Mouse (Mus musculus) hindbrain, embryonic 16.5 days (tissue): ENCODE measurements at regions not wholly inside any gene's neighbourhood (a gene's known extent, or its start where the extent isn't known, plus 50 kb on each side); places are given as distances from the start of the nearest gene placed in this dataset.

Source experiments
- ATAC-seq: fragments of 200-750 bp; cut with Nextera tagmentation; 2 replicates; pipeline ENCODE4 v1.8.0; 2017; ENCODE audit warnings: moderate TSS enrichment, moderate library complexity
- H3K27ac ChIP-seq: fragments of 300-500 bp; sonication (generic); 2 replicates; pipeline ENCODE4 v1.5.1; 2014; ENCODE audit warnings: low read depth, mild to moderate bottlenecking, control low read depth, low read length, moderate library complexity
- H3K27me3 ChIP-seq: fragments of 300-500 bp; sonication (generic); replicated peaks from 2 replicates; pipeline ENCODE4 v1.6.1; 2014; ENCODE audit warnings: low read length; ENCODE audit not compliant: control insufficient read depth, insufficient read depth
- H3K36me3 ChIP-seq: fragments of 300-500 bp; sonication (generic); 2 replicates; pipeline ENCODE4 v1.6.1; 2014; ENCODE audit warnings: mild to moderate bottlenecking, low read length, moderate library complexity, mixed read lengths; ENCODE audit not compliant: control insufficient read depth, insufficient read depth
- H3K4me1 ChIP-seq: fragments of 300-500 bp; sonication (generic); 2 replicates; pipeline ENCODE4 v1.6.1; 2014; ENCODE audit warnings: low read depth, low read length; ENCODE audit not compliant: control insufficient read depth, insufficient read depth
- H3K4me2 ChIP-seq: fragments of 300-500 bp; sonication (generic); 2 replicates; pipeline ENCODE4 v1.6.1; 2014; ENCODE audit warnings: mild to moderate bottlenecking, low read length, control low read depth, moderate library complexity
- H3K4me3 ChIP-seq: fragments of 300-500 bp; sonication (generic); 2 replicates; pipeline ENCODE4 v1.5.1; 2014; ENCODE audit warnings: mild to moderate bottlenecking, low read length, control low read depth, moderate library complexity
- H3K9ac ChIP-seq: fragments of 300-500 bp; sonication (generic); 2 replicates; pipeline ENCODE4 v1.6.1; 2014; ENCODE audit warnings: low read depth, mild to moderate bottlenecking, control low read depth, low read length, moderate library complexity
- H3K9me3 ChIP-seq: fragments of 300-500 bp; sonication (generic); 2 replicates; pipeline ENCODE4 v1.6.1; 2014; ENCODE audit warnings: mild to moderate bottlenecking, low read length, moderate library complexity; ENCODE audit not compliant: control insufficient read depth
- WGBS: fragments of 180-500 bp; shearing (Covaris S2); extraction: QIAGEN DNeasy Blood & Tissue Kit; methylation state at CpG from one replicate; pipeline ENCODE4 v1.1.7; 2014; 5-methylcytosine and 5-hydroxymethylcytosine counted together

- H3K27me3 ChIP-seq = no peaks in the 10 kb centered on the region
- ATAC-seq = no peak
- H3K4me2 ChIP-seq = no peak overlapping the region
- no peaks in the 10 kb centered on the region for H3K4me1 ChIP-seq
- no peak overlapping the region for H3K9ac ChIP-seq
- H3K9me3 ChIP-seq = no peaks in the 10 kb centered on the region
- H3K27ac ChIP-seq = no peak overlapping the region
- H3K36me3 ChIP-seq = no peaks in the 10 kb centered on the region
- H3K4me3 ChIP-seq = no peak overlapping the region
- 44% methylated on average over 7 of the region's 7 CpGs for WGBS
Observed at GRCm38 (mm10) chr8:50387189-50387588, 1543.4 kb upstream of the Tenm3 start.

- Histone ChIP-seq H3K36me3 (no peaks in the 10 kb centered on the region), H3K9ac (no peak overlapping the region), H3K4me1 (no peaks in the 10 kb centered on the region), H3K4me3 (no peak overlapping the region), H3K27ac (no peak overlapping the region), H3K4me2 (no peak overlapping the region), H3K9me3 (no peaks in the 10 kb centered on the region), H3K27me3 (no peaks in the 10 kb centered on the region)
- 87% methylated on average over 2 of the region's 2 CpGs for WGBS
- ATAC-seq = no peak
Observed at GRCm38 (mm10) chr8:50383697-50384096, 1539.9 kb upstream of the Tenm3 start.

GRCm38 (mm10) chr8:50379745-50380144, 1536.0 kb upstream of the Tenm3 start:
- Histone ChIP-seq H3K27me3 (no peaks in the 10 kb centered on the region), H3K9me3 (no peaks in the 10 kb centered on the region), H3K9ac (no peak overlapping the region), H3K36me3 (no peaks in the 10 kb centered on the region), H3K27ac (no peak overlapping the region), H3K4me3 (no peak overlapping the region), H3K4me1 (no peaks in the 10 kb centered on the region), H3K4me2 (no peak overlapping the region)
- WGBS = 53% methylated on average over 4 of the region's 4 CpGs
- no peak for ATAC-seq

GRCm38 (mm10) chr8:50373790-50374189, 1530.0 kb upstream of the Tenm3 start:
- H3K27me3 ChIP-seq = no peaks in the 10 kb centered on the region
- no peaks in the 10 kb centered on the region for H3K9me3 ChIP-seq
- H3K27ac ChIP-seq = no peak overlapping the region
- no peak overlapping the region for H3K9ac ChIP-seq
- H3K36me3 ChIP-seq = no peaks in the 10 kb centered on the region
- H3K4me2 ChIP-seq = no peak overlapping the region
- no peak overlapping the region for H3K4me3 ChIP-seq
- no peaks in the 10 kb centered on the region for H3K4me1 ChIP-seq
- 50% methylated on average over 2 of the region's 2 CpGs for WGBS
- no peak for ATAC-seq

- no peak overlapping the region for H3K27ac ChIP-seq
- H3K9ac ChIP-seq = no peak overlapping the region
- no peaks in the 10 kb centered on the region for H3K9me3 ChIP-seq
- 49% methylated on average over 3 of the region's 3 CpGs for WGBS
- no peaks in the 10 kb centered on the region for H3K27me3 ChIP-seq
- no peaks in the 10 kb centered on the region; the same call in 1 of the 2 replicates for H3K4me1 ChIP-seq
- no peak for ATAC-seq
- H3K4me2 ChIP-seq = no peak overlapping the region
- no peak overlapping the region for H3K4me3 ChIP-seq
- H3K36me3 ChIP-seq = no peaks in the 10 kb centered on the region
Observed at GRCm38 (mm10) chr8:50326485-50326884, 1482.7 kb upstream of the Tenm3 start.

- Histone ChIP-seq H3K4me3 (0 out of 2 replicates have a peak overlapping the region, but pooled peaks have one; percentile 4), H3K27me3 (no peaks in the 10 kb centered on the region), H3K27ac (no peak overlapping the region), H3K9me3 (no peaks in the 10 kb centered on the region), H3K4me2 (peak overlapping the region; percentile 38), H3K36me3 (no peaks in the 10 kb centered on the region), H3K9ac (no peak overlapping the region; the same call in 1 of the 2 replicates), H3K4me1 (no peaks in the 10 kb centered on the region; the same call in 1 of the 2 replicates)
- peak; percentile 58; the same call in 1 of the 2 replicates for ATAC-seq
- 19% methylated on average over 7 of the region's 7 CpGs for WGBS
Observed at GRCm38 (mm10) chr8:50321356-50321963, 1477.7 kb upstream of the Tenm3 start.

GRCm38 (mm10) chr8:50316641-50317040, 1472.9 kb upstream of the Tenm3 start:
- Histone ChIP-seq H3K4me1 (no peaks in the 10 kb centered on the region; the same call in 1 of the 2 replicates), H3K27ac (no peak overlapping the region), H3K27me3 (no peaks in the 10 kb centered on the region), H3K9ac (no peak overlapping the region), H3K4me3 (no peak overlapping the region), H3K4me2 (no peak overlapping the region), H3K36me3 (no peaks in the 10 kb centered on the region), H3K9me3 (no peaks in the 10 kb centered on the region)
- ATAC-seq = no peak
- WGBS = 25% methylated on average over 1 of the region's 1 CpGs

- Histone ChIP-seq H3K4me3 (no peak overlapping the region), H3K27ac (no peak overlapping the region), H3K9me3 (no peaks in the 10 kb centered on the region), H3K36me3 (no peaks in the 10 kb centered on the region), H3K4me1 (no peaks in the 10 kb centered on the region), H3K4me2 (no peak overlapping the region), H3K9ac (no peak overlapping the region), H3K27me3 (no peaks in the 10 kb centered on the region)
- 68% methylated on average over 3 of the region's 3 CpGs for whole genome bisulfite sequencing
- no peak for ATAC-seq
Observed at GRCm38 (mm10) chr8:50310308-50310707, 1466.6 kb upstream of the Tenm3 start.

- no peak overlapping the region for H3K27ac ChIP-seq
- no peaks in the 10 kb centered on the region for H3K27me3 ChIP-seq
- no peak for ATAC-seq
- 65% methylated on average over 6 of the region's 6 CpGs for WGBS
- H3K9ac ChIP-seq = no peak overlapping the region
- no peaks in the 10 kb centered on the region for H3K4me1 ChIP-seq
- no peaks in the 10 kb centered on the region for H3K36me3 ChIP-seq
- no peak overlapping the region for H3K4me3 ChIP-seq
- H3K4me2 ChIP-seq = no peak overlapping the region
- H3K9me3 ChIP-seq = no peaks in the 10 kb centered on the region
Observed at GRCm38 (mm10) chr8:50300316-50300715, 1456.6 kb upstream of the Tenm3 start.
